Mouse (Mus musculus): ENCODE data around the gene Gm19935. TPM values are rescaled to one million over a fixed set of nuclear protein-coding genes. Genes with fewer than 3 reads are reported as not detected.

Gm19935 gene
- polyA plus RNA-seq (2015; fragmentation: Nextera tagmentation; extraction: Ambion mirVana), result not detected in 2 replicates

DNA sequence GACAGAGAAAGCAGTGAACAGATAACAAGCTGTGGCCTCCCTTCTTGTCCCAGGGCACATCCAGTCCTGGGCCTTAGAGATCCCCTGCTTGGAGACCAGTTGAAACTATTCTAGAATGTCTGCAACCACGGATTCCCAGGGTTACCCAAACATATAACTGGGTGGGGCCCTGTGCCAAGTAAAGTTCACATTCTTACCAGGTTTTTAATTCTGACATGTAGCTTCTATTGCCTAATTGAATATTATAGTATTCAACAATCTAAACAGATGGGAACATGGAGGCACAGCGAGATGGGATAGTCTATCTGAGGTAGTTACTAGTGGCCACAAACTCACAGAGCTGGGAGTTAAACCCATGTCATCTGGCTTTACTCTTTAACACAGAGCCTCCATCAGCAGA lies at the start of gene Gm19935:
Gm19935 (minus strand) TSS at position 101 of the 400 bp plus-strand sequence.
- Histone ChIP-seq H3K9ac (replicated peaks) (no peak within 1 kb of the TSS), H3K27ac (peak within 1 kb of the TSS; percentile 56; the same call in 1 of the 2 replicates), H3K4me1 (replicated peaks) (peaks cover 16% of the 10 kb centered on the region), H3K9me3 (no peaks in the 10 kb centered on the region), H3K27me3 (no peaks in the 10 kb centered on the region), H3K4me3 (replicated peaks) (no peak within 1 kb of the TSS), H3K4me2 (replicated peaks) (no peak within 1 kb of the TSS), H3K36me3 (no peaks in the 10 kb centered on the region)
- WGBS, result 92% methylated on average over 2 of the region's 2 CpGs
- ATAC-seq, result no peak

DNA sequence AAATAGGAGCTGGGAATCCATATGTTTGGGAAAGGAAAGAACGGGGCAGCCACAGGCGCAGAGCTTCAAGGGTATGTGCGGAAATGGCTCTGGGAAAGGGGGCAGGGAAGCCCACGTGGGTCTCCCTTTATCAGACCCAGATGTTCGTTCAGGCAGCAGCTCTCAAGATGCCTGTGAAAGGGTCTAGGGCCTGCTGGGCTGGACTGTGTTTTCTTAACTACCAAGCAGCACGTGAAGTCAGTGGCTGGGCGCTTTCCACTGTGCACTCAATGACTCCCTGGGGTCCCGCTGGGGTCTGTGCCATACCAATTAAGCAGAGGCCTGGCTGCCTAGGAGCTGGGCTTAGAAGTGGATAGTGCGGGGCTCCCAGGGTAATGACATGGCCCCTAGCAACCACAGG lies 44.8 kb upstream of the Gm19935 start:
- H3K4me2 ChIP-seq (replicated peaks), result peak overlapping the region; percentile 31
- H3K4me1 ChIP-seq (replicated peaks), result peaks cover 30% of the 10 kb centered on the region
- no peaks in the 10 kb centered on the region for H3K27me3 ChIP-seq
- no peak overlapping the region for H3K4me3 ChIP-seq (replicated peaks)
- ATAC-seq, result peak; percentile 97
- no peaks in the 10 kb centered on the region for H3K9me3 ChIP-seq
- 0 out of 2 replicates have a peak overlapping the region, but pooled peaks have one; percentile 19 for H3K9ac ChIP-seq (replicated peaks)
- under 1% methylated on average over 9 of the region's 9 CpGs for WGBS
- peak overlapping the region; percentile 87 for H3K27ac ChIP-seq
- H3K36me3 ChIP-seq, result no peaks in the 10 kb centered on the region

DNA sequence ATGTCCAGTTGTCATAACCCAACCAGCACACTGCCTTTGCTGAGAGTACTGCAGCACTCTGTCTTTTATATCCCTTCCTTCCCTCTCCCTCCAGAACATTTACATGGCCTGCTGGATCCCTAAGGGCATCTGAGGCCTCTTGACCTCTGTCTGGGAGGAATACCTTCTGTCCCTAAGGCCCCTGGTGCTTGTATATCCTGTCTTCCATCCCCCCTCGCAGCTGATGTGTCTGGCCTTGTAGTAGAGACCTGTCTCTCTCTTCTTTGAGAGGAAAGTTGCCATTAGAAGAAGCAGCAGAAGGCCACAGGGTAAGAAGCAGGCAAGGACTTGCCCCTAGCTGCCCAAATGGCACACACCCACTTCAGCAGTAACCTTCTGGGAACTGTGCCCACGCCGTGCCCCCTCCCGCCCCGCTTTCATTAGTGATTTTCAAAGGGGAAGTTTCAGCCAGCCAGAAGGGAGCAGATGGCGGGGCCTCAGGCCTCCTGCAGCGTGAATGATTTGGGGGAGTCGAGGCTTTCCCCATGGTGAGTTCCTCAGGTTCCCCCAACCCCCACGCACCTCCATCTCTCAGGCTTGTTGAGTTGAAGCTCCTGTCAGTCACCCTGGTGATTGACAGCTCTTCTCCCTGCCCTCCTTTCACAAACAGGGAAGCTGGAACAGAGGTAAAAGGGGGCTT lies 44.2 kb upstream of the Gm19935 start:
- 4% methylated on average over 9 of the region's 9 CpGs for WGBS
- ATAC-seq, result peak; percentile 19; the same call in 1 of the 2 replicates
- Histone ChIP-seq H3K27me3 (no peaks in the 10 kb centered on the region), H3K4me3 (replicated peaks) (no peak overlapping the region), H3K4me1 (replicated peaks) (peaks cover 36% of the 10 kb centered on the region), H3K27ac (peak overlapping the region; percentile 87), H3K9me3 (no peaks in the 10 kb centered on the region), H3K36me3 (no peaks in the 10 kb centered on the region), H3K9ac (replicated peaks) (peak overlapping the region; percentile 19; the same call in 1 of the 2 replicates), H3K4me2 (replicated peaks) (peak overlapping the region; percentile 31)

DNA sequence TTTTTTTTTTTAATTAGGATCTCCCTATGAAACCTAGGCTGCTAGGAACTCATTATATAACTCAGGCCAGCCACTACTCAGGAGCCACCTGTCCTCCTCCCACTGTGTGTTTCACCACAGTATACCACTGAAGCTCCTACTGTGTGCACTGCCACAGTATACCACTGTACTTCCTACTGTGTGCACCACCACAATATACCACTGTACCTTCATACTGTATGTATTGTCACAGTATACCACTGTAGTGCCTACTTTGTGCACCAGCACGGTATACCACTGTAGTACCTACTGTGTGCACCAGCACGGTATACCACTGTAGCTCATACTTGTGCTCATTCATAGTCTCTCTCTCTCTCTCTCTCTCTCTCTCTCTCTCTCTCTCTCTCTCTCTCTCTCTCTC lies 40.9 kb upstream of the Gm19935 start:
- H3K27me3 ChIP-seq, result 0 out of 2 replicates have a peak, but pooled peaks cover 1% of the 10 kb centered on the region
- H3K9me3 ChIP-seq, result no peaks in the 10 kb centered on the region
- no peak overlapping the region for H3K9ac ChIP-seq (replicated peaks)
- H3K4me3 ChIP-seq (replicated peaks), result no peak overlapping the region
- no peak overlapping the region for H3K27ac ChIP-seq
- H3K4me1 ChIP-seq (replicated peaks), result peaks cover 54% of the 10 kb centered on the region
- no peaks in the 10 kb centered on the region for H3K36me3 ChIP-seq
- H3K4me2 ChIP-seq (replicated peaks), result no peak overlapping the region
- no peak for ATAC-seq
- 92% methylated on average over 2 of the region's 2 CpGs for WGBS

DNA sequence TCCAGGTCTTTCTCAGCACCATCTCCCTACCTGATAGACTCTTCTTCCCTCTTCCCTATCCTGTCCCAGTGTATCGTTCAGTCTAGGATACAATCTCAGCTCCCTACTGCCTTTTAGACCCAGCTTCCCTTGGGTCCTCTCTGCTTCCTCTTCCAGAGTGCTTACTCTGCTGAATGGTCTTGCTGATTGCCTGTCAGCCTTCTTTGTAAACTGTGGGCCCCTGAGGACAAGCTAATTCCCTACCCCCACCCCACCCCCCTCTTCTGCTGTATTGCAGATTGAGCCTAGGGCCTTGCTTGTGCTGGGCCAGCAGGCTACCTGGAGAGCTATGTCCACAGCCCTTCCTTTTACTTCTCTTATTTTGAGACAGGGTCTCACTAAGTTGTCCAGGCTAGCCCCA lies 39.8 kb upstream of the Gm19935 start:
- Histone ChIP-seq H3K4me2 (replicated peaks) (no peak overlapping the region), H3K27ac (no peak overlapping the region), H3K4me1 (replicated peaks) (peaks cover 44% of the 10 kb centered on the region), H3K4me3 (replicated peaks) (no peak overlapping the region), H3K36me3 (no peaks in the 10 kb centered on the region), H3K9me3 (no peaks in the 10 kb centered on the region), H3K9ac (replicated peaks) (no peak overlapping the region), H3K27me3 (0 out of 2 replicates have a peak, but pooled peaks cover 2% of the 10 kb centered on the region)
- 40% methylated on average over 1 of the region's 1 CpGs for WGBS
- ATAC-seq, result no peak

DNA sequence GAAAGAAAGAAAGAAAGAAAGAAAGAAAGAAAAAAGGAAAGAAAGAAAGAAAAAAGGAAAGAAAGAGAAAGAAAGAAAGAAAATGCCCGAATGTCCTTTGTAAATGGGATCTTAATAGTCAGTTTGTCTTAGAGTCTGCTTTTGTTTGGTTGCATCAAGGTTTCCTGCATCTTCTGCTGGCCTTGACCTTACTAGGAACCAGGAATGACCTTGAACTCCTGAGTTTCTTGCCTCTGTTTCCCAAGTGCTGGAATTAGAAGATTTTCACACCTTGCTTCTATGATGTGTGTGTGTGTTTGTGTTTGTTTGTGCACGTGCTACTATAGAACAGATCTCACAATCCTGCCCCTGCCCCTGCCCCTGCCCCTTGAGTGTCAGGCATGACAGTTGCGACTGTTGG lies 39.0 kb upstream of the Gm19935 start:
- WGBS, result 89% methylated on average over 3 of the region's 3 CpGs
- Histone ChIP-seq H3K27ac (no peak overlapping the region), H3K36me3 (no peaks in the 10 kb centered on the region), H3K4me2 (replicated peaks) (no peak overlapping the region), H3K4me1 (replicated peaks) (peaks cover 37% of the 10 kb centered on the region), H3K9me3 (no peaks in the 10 kb centered on the region), H3K27me3 (0 out of 2 replicates have a peak, but pooled peaks cover 2% of the 10 kb centered on the region), H3K4me3 (replicated peaks) (no peak overlapping the region), H3K9ac (replicated peaks) (no peak overlapping the region)
- ATAC-seq, result no peak

DNA sequence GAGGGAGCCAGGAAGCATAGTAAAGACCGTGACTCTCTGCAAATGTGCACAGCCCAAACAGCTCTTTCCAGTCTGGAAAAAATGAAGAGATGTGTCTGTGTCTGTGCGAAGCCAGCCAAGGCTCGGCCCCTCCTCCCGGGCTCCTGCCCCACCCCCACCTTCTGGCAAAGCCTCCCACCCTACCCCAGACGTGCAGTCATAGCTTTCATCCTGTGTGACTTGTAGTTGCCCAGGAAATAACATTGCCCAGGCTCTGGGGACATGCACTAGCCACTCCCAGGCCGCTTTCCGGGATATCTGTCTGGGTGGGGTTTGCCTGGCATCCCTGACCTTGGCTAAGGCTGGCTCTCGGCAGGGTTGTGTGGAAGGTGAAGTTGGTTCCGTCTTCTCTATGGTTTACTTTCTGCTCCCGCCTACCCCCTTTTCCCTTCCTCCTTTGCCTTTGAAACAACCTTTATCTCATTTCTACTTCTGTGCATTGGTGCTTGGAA lies 37.5 kb upstream of the Gm19935 start:
- no peaks in the 10 kb centered on the region for H3K9me3 ChIP-seq
- H3K27ac ChIP-seq, result peak overlapping the region; percentile 68
- 0 out of 2 replicates have a peak overlapping the region, but pooled peaks have one; percentile 32 for H3K9ac ChIP-seq (replicated peaks)
- WGBS, result 17% methylated on average over 10 of the region's 10 CpGs
- H3K4me2 ChIP-seq (replicated peaks), result peak overlapping the region; percentile 32
- peak; percentile 85 for ATAC-seq
- H3K4me3 ChIP-seq (replicated peaks), result no peak overlapping the region
- 0 out of 2 replicates have a peak, but pooled peaks cover 2% of the 10 kb centered on the region for H3K27me3 ChIP-seq
- H3K36me3 ChIP-seq, result no peaks in the 10 kb centered on the region
- peaks cover 42% of the 10 kb centered on the region for H3K4me1 ChIP-seq (replicated peaks)

DNA sequence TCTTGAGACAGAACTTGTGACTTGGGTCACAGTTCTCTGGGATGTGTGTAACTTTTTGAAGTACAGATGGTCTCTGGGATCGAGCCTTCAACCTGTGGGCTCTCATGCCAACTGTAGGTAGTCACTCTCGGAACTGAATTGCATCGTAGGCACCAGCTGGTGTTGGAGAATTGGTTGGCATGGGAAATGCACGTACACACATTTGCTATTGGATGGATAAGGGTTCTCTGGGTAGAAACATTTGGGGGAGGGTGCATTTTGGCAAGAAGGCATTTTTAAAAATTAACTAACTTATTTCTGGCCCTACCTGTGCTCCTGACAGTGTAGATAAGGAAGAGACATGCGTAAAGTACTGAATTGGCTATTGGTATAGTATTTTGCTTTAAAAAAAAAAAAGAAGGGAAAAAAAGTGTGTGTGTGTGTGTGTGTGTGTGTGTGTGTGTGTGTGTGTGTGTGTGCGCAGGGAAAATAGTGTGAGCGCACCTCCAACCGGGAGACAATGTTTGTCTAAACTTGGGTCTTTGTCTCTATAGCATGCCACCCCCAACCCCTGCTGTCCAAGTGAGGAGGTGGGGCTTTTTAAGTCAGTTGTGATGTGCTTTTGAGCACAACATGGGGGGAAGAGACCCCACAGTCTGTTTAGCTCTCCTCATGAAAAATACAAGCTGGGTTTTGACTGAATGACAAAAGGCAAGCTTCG lies 36.9 kb upstream of the Gm19935 start:
- H3K9me3 ChIP-seq, result no peaks in the 10 kb centered on the region
- H3K27ac ChIP-seq, result peak overlapping the region; percentile 68
- H3K36me3 ChIP-seq, result no peaks in the 10 kb centered on the region
- ATAC-seq, result no peak
- 0 out of 2 replicates have a peak, but pooled peaks cover 2% of the 10 kb centered on the region for H3K27me3 ChIP-seq
- peaks cover 42% of the 10 kb centered on the region for H3K4me1 ChIP-seq (replicated peaks)
- H3K4me2 ChIP-seq (replicated peaks), result peak overlapping the region; percentile 32
- 56% methylated on average over 9 of the region's 9 CpGs for WGBS
- H3K4me3 ChIP-seq (replicated peaks), result no peak overlapping the region
- 0 out of 2 replicates have a peak overlapping the region, but pooled peaks have one; percentile 32 for H3K9ac ChIP-seq (replicated peaks)

DNA sequence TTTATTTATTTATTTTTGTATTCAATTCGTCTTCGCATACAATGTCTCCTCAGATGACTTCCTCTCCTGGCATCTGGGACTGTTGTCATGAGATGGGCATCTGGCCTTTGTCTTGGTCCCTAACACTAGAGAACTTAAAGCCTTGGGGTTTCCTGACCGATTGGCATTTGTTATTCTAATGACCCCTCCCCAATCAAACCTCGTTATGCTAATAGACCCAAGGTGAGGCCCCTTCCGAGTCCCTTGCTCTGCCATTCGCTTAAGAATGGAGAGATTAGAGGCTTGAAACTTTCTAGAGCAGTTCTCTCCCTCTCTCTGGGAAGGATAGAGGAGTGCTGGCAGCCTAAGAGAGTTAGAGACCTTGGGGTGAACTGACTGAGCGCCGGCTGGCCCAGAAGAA lies 34.4 kb upstream of the Gm19935 start:
- H3K9me3 ChIP-seq, result no peaks in the 10 kb centered on the region
- ATAC-seq, result no peak
- H3K27ac ChIP-seq, result no peak overlapping the region
- H3K36me3 ChIP-seq, result no peaks in the 10 kb centered on the region
- 0 out of 2 replicates have a peak, but pooled peaks cover 2% of the 10 kb centered on the region for H3K27me3 ChIP-seq
- no peak overlapping the region for H3K4me3 ChIP-seq (replicated peaks)
- WGBS, result 44% methylated on average over 8 of the region's 8 CpGs
- H3K9ac ChIP-seq (replicated peaks), result no peak overlapping the region
- H3K4me1 ChIP-seq (replicated peaks), result peaks cover 35% of the 10 kb centered on the region
- H3K4me2 ChIP-seq (replicated peaks), result no peak overlapping the region

DNA sequence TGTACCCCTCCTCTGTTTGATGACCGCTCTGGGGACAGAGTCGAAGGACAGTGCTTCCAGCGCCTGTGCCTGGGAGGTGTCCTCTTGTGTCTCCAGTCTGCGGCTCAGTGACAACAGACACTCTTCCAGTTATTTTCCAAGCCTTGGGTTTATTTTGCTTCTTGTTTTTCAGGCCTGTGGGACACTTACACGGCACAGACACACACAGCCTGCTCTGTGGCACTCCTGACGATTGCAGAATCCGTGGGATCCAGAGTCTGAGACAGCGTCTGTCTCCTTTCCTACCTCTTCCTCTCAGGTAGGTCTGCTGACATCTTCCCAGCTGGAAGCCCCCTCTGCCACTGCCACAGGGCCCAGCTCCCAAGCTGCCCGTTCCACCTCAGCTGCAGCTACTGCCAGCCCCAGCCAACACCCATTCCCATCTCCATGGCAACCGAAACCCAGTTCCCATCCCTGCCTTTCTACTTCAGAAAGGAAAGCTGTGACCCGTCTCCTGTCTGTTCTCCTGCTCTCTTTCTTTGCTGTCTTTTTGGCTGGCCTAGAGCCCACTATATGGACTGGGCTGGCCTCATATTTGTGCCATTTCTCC lies 32.4 kb upstream of the Gm19935 start:
- H3K4me2 ChIP-seq (replicated peaks), result no peak overlapping the region
- WGBS, result 40% methylated on average over 11 of the region's 11 CpGs
- peak; percentile 55 for ATAC-seq

DNA sequence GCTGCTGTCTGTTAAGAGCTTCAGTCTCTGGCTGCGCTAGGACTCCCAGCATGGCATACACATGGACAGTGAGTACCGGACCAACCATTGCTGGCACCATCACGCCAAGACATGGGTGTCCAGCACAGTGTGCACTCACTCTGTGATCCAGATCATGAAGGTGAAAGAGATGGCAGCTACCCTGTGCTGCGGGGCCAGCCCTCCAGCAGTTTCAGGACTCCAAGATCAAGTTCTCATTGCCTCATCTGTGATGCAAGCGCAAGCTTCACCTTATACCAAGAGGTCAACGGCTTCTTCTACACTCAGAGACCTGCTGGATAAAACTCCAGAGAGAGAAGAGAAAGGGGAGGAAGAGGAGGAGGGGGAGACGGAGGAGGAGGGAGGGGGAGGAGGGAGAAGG lies 30.8 kb upstream of the Gm19935 start:
- Histone ChIP-seq H3K9ac (replicated peaks) (no peak overlapping the region), H3K27ac (no peak overlapping the region), H3K4me2 (replicated peaks) (no peak overlapping the region), H3K27me3 (no peaks in the 10 kb centered on the region), H3K4me3 (replicated peaks) (no peak overlapping the region), H3K36me3 (no peaks in the 10 kb centered on the region), H3K4me1 (replicated peaks) (peaks cover 23% of the 10 kb centered on the region), H3K9me3 (no peaks in the 10 kb centered on the region)
- 84% methylated on average over 7 of the region's 7 CpGs for WGBS
- no peak for ATAC-seq

More for the DNA sequence above, 32.4 kb upstream of the Gm19935 start:
- Histone ChIP-seq H3K27ac (peak overlapping the region; percentile 77), H3K9me3 (no peaks in the 10 kb centered on the region), H3K36me3 (no peaks in the 10 kb centered on the region), H3K4me3 (replicated peaks) (no peak overlapping the region), H3K4me1 (replicated peaks) (peaks cover 28% of the 10 kb centered on the region), H3K27me3 (0 out of 2 replicates have a peak, but pooled peaks cover 2% of the 10 kb centered on the region), H3K9ac (replicated peaks) (peak overlapping the region; percentile 44)
